Mouse (Mus musculus): Measurements from ENCODE around the gene Ppm1h. TPM values are rescaled to one million over a fixed set of nuclear protein-coding genes. Genes with fewer than 3 reads are reported as not detected.

Ppm1h gene
- total RNA-seq (2015; ENCODE audit: low replicate concordance) = 2.9 and 3.2 TPM in 2 replicates
- total RNA-seq (2017; ENCODE audit: low replicate concordance) = 2.6 and 14.8 TPM in 2 replicates

DNA sequence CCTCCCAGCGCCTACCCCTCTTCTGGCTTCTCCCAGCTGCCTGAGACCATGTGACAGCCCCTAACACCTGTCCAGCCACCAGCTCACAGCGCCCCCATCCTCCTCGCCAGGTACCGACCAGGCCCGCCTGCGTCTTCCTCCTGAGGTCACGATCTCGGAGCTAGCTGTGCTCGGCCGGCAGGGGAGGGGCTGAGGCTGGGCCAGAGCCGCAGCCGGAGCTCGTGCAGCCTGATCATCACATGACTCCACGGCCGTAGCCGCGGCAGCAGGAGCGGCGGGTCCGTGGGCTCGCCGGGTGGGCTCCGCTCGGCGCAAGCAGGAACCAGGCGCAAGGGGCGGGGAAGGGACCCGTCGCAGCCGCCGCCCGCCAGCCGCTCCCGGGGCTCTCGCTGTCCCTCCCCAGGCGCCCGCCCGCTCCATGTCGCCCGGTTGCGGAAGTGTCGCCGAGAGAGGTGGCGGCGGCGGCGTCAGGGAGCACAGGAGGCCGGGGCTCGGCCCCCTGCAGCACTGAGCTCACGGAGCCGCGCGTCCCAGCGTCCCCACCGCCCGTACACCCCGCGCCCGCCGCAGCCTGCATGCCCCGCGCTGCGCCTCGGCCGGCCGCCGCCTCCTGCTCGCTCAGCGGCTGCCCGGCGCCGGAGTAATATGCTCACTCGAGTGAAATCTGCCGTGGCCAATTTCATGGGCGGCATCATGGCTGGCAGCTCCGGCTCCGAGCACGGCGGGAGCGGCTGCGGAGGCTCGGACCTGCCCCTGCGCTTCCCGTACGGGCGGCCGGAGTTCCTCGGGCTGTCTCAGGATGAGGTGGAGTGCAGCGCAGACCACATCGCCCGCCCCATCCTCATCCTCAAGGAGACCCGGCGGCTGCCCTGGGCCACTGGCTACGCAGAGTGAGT lies at the start of gene Ppm1h:
Gene Ppm1h, plus strand, starts transcription at position 222 of the 896 bp plus-strand sequence.
- no peak for ATAC-seq (replicated peaks; ENCODE audit: low FRiP score, poor library complexity, severe bottlenecking)

DNA sequence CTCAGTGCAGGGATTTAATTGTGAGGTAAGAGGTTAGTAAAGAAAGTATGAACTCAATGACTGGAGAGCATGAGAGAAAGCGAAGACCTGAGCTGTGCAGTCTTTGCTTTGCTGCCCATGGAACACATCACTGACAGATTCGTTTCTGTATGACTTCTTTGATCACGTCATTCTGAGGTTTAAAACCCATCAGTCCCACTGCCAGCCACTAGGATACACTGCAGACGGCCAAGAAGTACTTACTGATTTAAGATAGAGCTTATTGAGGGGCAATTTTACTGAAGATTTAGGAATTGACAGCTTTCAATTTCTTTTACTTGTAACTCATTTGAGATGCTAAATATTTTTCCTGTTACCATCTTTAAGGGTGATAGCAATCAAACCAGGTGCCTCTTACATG lies 49.6 kb upstream of the Ppm1h start:
- no peak for ATAC-seq (replicated peaks; ENCODE audit: low FRiP score, poor library complexity, severe bottlenecking)

DNA sequence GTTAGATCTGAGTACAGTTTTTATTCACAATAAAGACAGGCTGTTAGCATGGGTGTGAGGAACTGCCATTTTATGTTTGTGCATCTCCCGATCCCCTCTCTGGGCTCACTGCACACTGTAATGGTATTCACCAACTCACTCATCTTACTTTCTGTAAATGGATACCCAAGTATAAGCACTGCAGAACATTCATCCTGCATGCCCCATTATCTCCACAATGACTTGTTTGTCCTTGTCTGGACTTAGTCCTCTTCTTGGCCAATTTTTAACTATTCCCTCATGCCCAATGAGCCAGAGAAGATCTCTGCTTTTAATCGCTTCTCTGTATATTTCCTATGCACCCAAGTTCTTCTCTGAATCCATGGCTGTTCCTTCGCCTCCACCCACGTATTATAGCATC lies 38.7 kb upstream of the Ppm1h start:
- no peak for ATAC-seq (replicated peaks; ENCODE audit: low FRiP score, poor library complexity, severe bottlenecking)

DNA sequence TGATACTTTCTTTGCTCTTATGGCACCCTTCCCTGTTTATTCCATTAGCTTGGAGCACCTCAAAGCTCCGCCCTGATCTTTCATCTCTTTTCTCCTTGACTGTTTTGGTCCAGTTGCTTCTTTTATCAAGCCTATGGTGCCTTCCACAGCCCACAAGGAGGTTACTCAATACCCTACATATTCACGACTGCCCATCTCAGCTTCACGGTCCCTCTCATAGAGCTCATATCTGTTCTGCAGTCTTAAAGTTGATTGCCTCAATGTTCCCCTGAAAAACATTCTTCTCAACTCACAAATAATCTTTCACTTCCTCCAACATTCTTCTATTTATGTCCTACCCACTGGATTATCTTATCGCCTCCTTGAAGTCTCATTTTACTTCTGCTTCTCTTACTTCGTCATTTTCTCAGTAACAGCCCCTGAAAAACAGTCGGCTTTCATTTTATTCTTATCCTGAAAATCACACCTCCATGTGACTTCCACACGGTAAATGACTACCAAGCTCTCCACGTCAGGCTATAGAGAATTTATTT lies 37.2 kb upstream of the Ppm1h start:
- ATAC-seq (replicated peaks; ENCODE audit: low FRiP score, poor library complexity, severe bottlenecking) = no peak

DNA sequence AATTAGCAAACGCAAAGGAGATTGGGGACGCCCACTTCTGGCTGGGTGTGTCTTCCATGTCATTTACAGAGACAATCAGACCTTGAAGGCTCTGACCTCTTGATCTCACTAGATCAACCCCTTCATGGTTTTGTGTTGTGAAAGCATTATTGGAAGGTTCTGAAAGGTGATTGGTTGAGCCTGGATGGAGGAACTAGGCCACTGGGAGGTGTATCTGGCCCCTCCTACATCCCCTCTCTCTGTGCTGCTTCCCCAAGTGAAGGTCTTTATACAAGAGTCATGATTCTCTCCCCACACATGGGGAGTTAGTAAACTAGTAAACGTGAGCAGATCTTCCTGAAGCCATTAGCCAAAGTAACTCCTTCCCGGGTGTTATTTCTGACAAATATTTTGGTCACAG lies 36.4 kb upstream of the Ppm1h start:
- ATAC-seq (replicated peaks; ENCODE audit: low FRiP score, poor library complexity, severe bottlenecking) = no peak

DNA sequence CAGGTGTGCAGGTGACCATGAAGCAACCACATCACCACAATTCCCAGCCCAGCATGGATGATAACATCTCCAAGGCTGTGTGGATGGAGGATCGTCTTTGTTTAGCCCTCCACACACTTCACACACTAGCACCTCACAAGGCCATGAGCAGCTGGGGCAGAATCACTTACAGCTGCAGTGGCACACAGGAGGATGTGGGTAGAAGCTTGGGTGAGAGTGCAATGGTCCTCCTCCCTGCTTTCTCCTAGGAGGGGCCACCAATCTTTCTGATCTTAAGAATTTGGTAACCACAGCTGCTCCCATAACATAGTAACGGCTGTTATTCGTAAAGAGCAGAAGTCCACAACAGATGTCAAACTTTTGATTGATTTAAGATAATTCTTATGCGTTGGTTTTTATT lies 26.6 kb upstream of the Ppm1h start:
- ATAC-seq (replicated peaks; ENCODE audit: low FRiP score, poor library complexity, severe bottlenecking) = no peak

DNA sequence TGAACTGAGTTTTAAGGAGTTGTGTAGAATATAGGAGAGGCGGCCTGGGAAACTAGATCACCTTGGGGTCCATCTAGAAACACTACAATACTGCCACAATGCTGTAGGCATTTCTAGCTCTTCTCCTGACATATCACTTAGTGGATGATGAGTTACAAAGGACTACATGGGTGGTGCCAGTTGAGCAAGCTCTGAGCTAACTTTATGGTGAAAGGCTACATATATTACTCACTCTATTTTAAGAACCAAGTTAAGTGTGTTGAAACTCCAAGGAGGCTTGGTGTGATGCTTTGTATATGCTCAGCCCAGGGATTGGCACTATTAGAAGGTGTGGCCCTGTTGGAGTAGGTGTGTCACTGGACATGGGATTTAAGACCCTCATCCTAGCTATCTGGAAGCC lies 26.0 kb upstream of the Ppm1h start:
- ATAC-seq (replicated peaks; ENCODE audit: low FRiP score, poor library complexity, severe bottlenecking) = no peak

DNA sequence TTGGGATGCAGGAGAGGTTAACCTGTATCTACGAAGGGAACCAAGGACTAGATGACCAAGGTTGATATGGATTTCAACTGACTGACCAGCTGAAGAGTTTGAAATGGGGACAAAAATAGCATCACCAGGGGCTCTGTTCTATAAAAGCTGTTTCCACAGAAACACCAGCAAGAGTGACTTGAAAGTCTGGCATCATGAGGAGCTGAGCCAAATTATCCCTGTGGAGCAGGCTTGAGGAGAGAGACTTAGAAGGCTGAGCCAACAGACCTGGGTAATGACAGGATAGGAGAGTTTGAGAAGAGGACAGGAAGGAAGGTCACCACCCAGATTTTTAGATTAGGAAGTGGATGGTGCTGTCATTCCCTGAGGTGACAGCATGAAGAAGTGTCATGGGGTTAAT lies 12.9 kb upstream of the Ppm1h start:
- no peak for ATAC-seq (replicated peaks; ENCODE audit: low FRiP score, poor library complexity, severe bottlenecking)

DNA sequence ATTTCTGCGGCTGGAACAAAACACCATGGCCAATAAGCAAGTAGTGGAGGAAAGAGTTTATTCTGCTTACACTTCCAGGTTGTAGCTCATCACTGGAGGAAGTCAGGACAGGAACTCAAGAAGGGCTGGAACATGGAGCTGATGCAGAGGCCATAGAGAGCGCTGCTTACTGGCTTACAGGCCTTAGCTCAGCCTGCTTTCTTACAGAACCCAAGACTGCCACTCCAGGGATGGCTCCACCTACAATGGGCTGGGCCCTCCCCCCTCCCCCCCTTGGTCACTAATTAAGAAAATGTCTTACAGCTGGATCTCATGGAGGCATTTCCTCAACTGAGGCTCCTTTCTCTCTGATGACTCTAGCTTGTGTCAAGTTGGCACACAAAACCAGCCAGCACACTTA lies 7.3 kb upstream of the Ppm1h start:
- no peak for ATAC-seq (replicated peaks; ENCODE audit: low FRiP score, poor library complexity, severe bottlenecking)

DNA sequence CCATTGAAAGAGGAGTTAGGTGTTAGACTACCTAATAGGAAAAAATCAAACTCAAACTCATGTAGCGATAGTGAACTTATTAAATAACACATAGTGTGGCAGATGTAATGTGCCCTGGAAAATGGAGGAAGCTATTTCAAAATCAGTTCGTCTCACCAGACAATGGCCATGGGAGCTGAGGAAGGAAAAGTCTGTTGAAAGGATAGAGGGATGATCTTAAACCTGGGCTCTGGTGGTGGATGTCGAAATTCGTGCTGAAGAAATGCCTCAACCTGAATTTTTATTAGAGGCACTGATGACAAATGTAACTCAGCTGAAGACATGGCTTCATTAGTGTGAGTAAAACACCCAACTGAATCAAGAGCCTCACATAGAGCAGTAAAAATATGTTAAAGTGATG lies 6.5 kb upstream of the Ppm1h start:
- ATAC-seq (replicated peaks; ENCODE audit: low FRiP score, poor library complexity, severe bottlenecking) = no peak

DNA sequence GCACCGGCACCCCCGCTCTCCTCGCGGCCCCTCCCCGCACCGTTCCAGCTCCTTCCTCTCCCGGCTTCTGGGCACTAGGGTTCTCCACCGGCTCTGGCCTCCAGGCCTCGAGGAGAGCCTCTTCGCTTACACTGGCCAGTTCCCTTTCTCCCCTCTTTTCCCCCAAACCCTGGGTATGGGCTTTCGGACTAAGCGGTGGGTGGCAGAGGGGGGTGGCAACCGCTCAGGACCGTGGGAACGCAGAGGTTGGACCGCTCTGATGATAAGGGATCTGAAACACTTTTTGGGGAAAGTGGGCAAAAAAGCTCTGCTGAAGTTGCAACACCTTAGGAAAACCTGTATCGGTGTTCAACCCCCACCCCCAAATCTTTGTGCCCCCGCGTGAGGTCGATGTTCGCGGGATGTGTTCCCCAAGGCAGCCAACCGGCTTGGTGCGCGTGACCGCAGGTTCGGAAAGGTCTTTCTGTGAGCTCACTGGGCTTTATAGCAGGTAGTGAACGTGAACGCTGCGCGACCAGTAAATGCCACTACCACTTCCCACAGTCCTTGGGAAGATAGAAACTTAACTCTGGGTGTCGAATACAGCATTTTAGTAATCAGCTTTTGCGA lies 979 bp downstream of the Ppm1h start:
- ATAC-seq (replicated peaks; ENCODE audit: low FRiP score, poor library complexity, severe bottlenecking) = no peak

DNA sequence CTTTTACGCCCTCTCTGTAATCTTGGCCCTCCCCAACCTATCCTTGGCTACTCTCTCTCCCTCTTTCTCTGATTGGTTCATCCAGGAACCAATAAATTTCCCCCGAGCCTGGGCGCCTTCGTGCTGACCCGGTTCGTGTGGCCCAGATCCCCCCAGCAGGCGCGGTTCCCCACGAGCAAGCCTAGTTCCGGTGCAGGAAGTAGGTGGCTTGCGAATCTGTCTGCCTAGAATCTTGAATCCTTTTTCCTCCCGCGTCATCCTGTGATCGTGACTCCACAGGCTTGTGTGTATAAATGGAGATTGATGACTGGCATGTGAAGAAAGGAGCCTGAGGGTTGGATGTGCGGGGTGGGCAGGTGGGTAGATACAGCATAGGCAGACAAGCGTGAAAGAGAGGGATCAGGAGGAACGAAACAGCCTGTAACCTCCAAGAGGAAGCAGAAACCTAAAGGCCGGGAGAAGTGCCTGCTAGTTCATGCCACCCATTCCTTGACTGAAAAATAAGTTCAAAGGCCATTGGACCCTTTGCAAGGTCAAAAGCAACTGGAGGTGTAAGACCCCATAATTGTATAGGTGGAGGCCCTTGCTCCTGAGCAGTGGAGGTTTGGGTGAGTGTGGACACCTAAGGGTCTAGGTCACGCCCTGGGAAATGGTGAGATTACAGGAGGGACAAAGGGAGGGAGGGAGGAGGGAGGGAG lies 2.0 kb downstream of the Ppm1h start:
- no peak for ATAC-seq (replicated peaks; ENCODE audit: low FRiP score, poor library complexity, severe bottlenecking)

DNA sequence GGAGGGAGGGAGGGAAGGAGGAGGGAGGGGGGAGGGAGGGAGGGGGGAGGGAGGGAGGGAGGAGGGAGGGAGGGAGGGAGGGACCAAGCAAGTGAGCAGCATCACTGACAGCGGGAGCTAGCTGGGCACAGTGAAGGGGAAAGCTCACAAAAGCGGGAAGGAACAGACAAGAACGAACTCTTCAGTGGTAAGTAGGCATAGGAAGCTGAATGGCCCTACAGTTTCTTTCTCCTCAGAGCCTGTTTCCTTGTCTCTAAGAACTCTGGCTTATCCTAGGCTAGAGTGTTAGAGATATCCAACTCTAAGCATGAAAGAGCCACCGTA lies 2.5 kb downstream of the Ppm1h start:
- ATAC-seq (replicated peaks; ENCODE audit: low FRiP score, poor library complexity, severe bottlenecking) = no peak

DNA sequence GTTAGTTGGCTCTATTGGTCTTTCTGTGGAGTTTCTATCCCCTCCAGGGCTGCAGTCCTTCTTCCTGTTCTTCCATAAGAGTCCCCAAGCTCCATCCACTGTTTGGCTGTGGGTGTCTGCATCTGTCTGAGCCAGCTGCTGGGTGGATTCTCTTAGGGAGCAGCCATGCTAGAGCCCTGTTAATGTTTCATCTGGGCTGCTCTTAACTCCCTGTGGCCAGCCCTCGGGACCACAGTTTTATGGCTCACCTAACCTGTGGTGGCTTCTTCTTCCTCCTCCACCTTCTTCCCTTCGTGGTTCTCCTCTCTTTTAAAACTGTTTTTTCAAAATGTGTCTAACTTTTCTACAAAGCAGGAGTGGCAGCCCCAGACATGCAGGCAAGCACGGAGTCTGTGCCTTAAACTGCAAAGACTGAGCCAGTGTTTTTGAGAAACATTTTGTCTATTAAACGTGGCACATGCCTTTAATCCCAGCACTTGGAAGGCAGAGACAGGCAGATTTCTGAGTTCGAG lies 5.3 kb downstream of the Ppm1h start:
- no peak for ATAC-seq (replicated peaks; ENCODE audit: low FRiP score, poor library complexity, severe bottlenecking)

DNA sequence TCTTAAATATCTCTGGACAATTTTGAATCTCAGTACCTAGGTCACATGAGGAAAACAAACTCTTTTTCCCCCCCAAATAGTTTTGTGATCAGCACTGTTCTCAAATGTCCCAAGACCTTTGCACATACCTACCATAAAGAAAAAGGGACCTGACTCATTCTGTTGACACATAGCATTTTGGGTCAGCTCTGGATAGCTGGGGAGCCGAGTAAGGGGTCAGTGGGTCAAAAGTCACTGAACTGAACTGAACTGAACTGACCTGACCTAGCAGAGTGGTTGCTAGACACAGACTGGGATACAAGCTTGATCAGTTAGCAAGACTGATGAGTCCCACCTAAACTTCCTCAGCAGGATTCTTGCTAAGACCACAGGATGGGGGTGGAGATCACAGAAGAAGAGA lies 6.7 kb downstream of the Ppm1h start:
- ATAC-seq (replicated peaks; ENCODE audit: low FRiP score, poor library complexity, severe bottlenecking) = no peak

DNA sequence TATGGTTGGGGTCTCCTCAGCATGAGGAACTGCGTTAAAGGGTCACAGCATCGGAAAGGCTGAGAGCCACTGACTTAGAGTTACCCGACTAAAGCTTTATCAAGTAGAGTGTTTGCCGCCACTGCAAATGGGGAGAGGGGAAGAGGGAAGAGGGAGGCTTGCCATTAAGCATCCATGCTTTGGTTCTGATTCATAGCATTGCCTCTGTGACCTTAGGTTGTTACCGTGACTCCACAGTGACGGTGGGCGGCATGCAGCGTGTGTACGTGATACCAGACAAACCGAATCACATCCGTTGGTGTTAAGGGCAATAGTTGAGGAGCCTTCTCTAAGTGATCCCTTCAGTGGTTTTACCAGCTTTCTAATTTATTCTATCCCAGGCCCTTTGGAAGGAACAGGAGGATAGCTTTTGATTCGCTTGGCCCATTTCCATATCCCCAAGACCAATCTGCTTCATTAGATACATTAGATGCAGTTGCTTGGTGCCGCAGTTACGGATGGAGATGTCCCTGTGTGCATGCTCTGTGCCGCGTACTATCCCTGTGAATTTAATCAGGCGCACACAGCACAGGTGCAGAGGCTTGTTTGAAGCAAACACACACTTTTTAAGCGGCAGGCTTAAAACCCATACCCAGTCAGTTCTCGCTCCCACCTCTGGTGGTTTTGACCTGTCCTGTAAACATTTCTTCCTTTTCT lies 7.4 kb downstream of the Ppm1h start:
- no peak for ATAC-seq (replicated peaks; ENCODE audit: low FRiP score, poor library complexity, severe bottlenecking)

DNA sequence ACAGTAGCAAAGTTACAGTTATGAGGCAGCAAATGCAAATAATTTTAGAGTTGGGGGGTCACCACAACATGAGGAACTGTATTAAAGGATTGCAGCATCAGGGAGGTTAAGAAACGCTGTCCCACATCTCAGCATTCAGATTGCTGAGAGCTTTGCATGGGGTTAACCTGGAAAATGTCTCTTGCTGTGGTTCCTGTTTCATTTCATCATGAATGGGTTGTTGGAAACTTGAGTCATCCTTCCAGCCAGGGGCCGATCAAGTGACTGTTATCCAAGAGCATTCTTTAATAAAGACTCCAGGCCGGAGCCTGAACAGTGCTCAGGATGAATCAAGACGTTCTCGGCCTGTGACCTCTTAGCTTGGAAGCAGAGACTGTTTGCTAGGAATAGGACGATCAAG lies 12.1 kb downstream of the Ppm1h start:
- no peak for ATAC-seq (replicated peaks; ENCODE audit: low FRiP score, poor library complexity, severe bottlenecking)

DNA sequence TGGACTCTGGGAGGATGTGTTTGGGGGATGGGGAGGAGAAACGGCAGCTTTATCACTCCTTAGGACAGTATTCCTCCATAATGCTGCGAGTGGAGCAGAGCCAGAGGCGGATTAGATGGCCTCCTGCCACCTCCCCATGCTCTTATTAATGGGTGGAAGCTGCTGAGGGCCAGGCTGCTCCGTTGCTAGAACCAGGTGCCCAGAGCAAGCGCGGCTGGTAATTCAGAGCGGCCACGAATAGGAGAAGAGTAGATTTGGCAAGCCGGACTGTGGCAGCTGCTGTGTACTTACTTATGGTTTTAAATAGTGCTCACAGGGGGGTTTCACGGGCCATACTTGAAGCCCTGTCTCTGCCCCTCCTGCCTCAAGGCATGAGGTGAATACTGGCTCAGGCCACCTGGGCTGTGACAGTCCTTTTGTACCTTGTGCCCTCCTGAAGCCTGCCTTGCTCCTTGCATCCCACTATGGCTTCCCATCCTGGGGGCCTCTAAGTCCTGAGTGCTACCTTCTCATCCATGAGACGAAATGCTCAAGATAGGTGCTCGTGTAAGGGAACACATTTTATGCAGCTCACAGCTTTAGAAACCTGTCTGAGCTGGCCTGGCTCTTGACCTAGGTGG lies 14.7 kb downstream of the Ppm1h start:
- ATAC-seq (replicated peaks; ENCODE audit: low FRiP score, poor library complexity, severe bottlenecking) = no peak

DNA sequence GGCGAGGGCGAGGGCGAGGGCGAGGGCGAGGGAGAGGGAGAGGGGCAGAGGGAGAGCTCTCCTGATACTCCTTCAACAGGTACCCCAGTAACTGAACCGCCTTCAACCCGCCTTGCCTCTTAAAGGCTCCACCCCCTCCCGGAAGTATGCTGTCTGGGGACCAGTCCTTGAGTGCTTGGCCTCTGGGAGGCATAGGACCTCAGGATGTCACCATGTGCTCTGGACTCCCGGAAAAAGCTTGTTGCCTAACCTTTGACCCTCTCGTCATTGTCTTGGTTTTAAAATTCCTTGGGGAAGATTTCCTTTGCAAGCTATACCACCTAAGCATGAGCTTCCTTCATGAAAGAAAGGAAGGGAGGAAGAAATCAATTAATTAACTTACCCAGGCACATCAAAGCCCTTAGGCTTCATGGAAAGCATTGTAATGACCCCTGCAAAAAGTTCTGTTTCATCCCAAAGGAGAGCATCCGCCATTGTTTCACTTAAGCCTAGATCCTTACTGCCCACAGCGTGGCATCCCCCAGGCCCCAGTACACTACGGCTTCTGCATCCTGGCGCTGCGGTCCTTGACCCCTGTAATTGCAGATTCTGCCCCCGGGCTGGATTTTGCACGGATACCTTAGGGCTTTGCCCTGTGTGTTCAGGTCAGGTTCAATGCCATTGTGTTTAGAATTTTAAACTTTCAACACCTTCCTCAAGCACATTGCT lies 15.5 kb downstream of the Ppm1h start:
- no peak for ATAC-seq (replicated peaks; ENCODE audit: low FRiP score, poor library complexity, severe bottlenecking)
